Mouse (Mus musculus): ENCODE measurements around the gene Lpar4. TPM values are rescaled to one million over a fixed set of nuclear protein-coding genes. Genes with fewer than 3 reads are reported as not detected.

Lpar4 gene
- polyA plus RNA-seq (2017; shearing (Covaris generic)): not detected

GRCm38 (mm10) chrX:106920175-106920827, at the start of gene Lpar4:
Lpar4 (plus strand) TSS chrX:106920625.

Other genes starting within 250 kb of the Lpar4 start
- gene Rtl3, start 80.0 kb upstream of the Lpar4 start, polyA plus RNA-seq (2017; shearing (Covaris generic)): not detected
- gene P2ry10, start 167.9 kb downstream of the Lpar4 start, polyA plus RNA-seq (2017; shearing (Covaris generic)): 358 TPM
- 6.1 TPM for gene P2ry10b, start 228.3 kb downstream of the Lpar4 start, polyA plus RNA-seq (2017; shearing (Covaris generic))